Mouse (Mus musculus): ENCODE results near the gene Fgfr2.
A peak's percentile ranks its signal among the peaks of the same experiment; 100 is the strongest.

Gene Fgfr2

GRCm38 (mm10) chr7:130968537-130968936, 2154.6 kb downstream of the Fgfr2 start:
- DNase-seq: peak; percentile 58

- no peak for DNase-seq
Measured at GRCm38 (mm10) chr7:130967901-130968300, 2155.2 kb downstream of the Fgfr2 start.

- no peak for DNase-seq
Measured at GRCm38 (mm10) chr7:130966876-130967275, 2156.3 kb downstream of the Fgfr2 start.

GRCm38 (mm10) chr7:130966451-130966850, 2156.7 kb downstream of the Fgfr2 start:
- no peak for DNase-seq

GRCm38 (mm10) chr7:130965909-130966365, 2157.2 kb downstream of the Fgfr2 start:
- peak; percentile 61 for DNase-seq

- no peak for DNase-seq
Measured at GRCm38 (mm10) chr7:130965396-130965795, 2157.8 kb downstream of the Fgfr2 start.

GRCm38 (mm10) chr7:130964686-130965085, 2158.5 kb downstream of the Fgfr2 start:
- DNase-seq: peak; percentile 91

- no peak for DNase-seq
Measured at GRCm38 (mm10) chr7:130961429-130961828, 2161.7 kb downstream of the Fgfr2 start.

- DNase-seq: peak; percentile 83
Measured at GRCm38 (mm10) chr7:130959868-130960267, 2163.3 kb downstream of the Fgfr2 start.

- DNase-seq: no peak
Measured at GRCm38 (mm10) chr7:130958551-130958950, 2164.6 kb downstream of the Fgfr2 start.

GRCm38 (mm10) chr7:130954177-130954601, 2169.0 kb downstream of the Fgfr2 start:
- DNase-seq: no peak

- no peak for DNase-seq
Measured at GRCm38 (mm10) chr7:130953376-130953775, 2169.8 kb downstream of the Fgfr2 start.

GRCm38 (mm10) chr7:130951004-130951403, 2172.1 kb downstream of the Fgfr2 start:
- no peak for DNase-seq

- DNase-seq: no peak
Measured at GRCm38 (mm10) chr7:130950482-130950881, 2172.7 kb downstream of the Fgfr2 start.

GRCm38 (mm10) chr7:130949331-130949751, 2173.8 kb downstream of the Fgfr2 start:
- peak; percentile 67 for DNase-seq

- DNase-seq: peak; percentile 42
Measured at GRCm38 (mm10) chr7:130948563-130949208, 2174.5 kb downstream of the Fgfr2 start.

GRCm38 (mm10) chr7:130946303-130946702, 2176.8 kb downstream of the Fgfr2 start:
- no peak for DNase-seq

GRCm38 (mm10) chr7:130945730-130946129, 2177.4 kb downstream of the Fgfr2 start:
- DNase-seq: no peak

- DNase-seq: no peak
Measured at GRCm38 (mm10) chr7:130944766-130945475, 2178.2 kb downstream of the Fgfr2 start.

- no peak for DNase-seq
Measured at GRCm38 (mm10) chr7:130943280-130943895, 2179.8 kb downstream of the Fgfr2 start.

- no peak for DNase-seq
Measured at GRCm38 (mm10) chr7:130940733-130941132, 2182.4 kb downstream of the Fgfr2 start.

- no peak for DNase-seq
Measured at GRCm38 (mm10) chr7:130938896-130939295, 2184.3 kb downstream of the Fgfr2 start.

GRCm38 (mm10) chr7:130938005-130938404, 2185.1 kb downstream of the Fgfr2 start:
- no peak for DNase-seq
